Mouse (Mus musculus): ENCODE results near the gene Smcr8.

Gene Smcr8

DNA sequence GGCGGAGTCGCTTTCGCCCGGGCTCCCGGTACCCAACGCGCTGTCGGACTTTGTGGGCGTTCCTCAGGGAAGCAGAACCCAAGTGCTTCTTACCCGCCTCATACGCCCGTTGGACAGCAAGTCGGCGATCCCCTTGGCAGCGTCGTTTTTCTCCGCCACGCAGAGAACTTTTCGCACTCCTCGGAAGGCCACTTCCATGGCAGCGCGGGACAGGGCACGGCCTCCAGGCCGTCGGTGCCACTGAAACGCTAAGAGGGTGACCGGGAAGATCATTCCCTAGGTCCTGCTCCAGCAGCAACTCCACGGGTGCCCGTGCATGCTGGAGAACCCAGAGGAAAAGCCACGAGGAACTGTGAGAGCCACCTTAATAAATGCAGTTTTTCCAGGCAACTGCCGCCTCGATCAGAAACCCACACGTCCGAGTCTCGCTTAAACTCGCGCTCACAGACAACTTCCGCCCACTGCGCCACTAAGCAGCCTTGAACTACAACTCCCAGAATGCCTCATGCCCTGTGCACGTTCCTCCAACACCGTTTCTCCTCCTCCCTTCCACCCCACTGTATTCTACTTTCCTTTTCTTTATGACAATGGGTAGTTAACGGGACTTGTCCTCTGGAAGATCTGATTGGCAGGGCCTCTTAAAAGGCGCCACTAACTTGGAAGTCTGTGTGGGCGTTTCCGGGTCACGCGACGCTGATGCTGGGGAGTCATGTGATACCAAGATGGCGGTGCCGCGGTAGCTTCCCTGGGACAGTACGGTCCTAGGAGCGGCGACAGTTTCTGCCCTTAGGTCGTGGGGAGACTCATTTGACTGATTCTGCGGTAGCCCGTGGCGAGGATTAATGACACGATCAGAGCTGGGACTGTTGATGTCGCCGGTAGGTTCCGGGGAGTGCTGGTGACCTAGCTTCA is at the start of gene Smcr8, which contains the start of gene Top3a:
Gene Smcr8 (plus strand): TSS at position 696 of the 912 bp plus-strand sequence.
Gene Top3a (minus strand): TSS at position 537 of the 912 bp plus-strand sequence.
- peak; percentile 93 for DNase-seq (ENCODE audit: low spot score)

DNA sequence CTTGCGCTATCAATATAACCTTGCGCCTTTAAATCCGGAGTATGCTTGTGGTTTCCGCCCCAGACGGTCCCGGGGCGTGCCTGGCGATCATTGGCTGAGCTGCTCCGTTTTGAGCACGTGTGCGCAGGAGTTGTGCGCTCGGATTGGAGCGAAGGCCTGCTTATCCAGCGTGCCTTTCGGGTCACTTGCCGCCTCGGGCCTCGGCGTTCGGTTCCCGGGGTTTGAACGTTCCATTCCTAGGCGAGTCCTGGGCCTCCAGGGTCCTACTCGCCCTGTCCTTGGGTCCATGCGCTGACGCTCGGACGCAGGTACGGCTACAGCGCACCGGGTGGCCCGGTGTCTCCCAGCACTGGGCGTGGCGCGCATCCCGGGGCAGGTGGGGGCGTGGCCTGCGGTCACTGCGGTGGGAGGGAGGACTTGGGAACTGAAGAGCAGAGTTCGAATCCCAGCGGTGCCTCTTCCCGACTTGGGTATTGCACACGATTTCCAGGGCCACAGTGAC is 49.0 kb upstream of the Smcr8 start, which contains the start of gene Mief2:
Gene Mief2 (plus strand): TSS at position 139 of the 502 bp plus-strand sequence.
- peak; percentile 97 for DNase-seq (ENCODE audit: low spot score)

DNA sequence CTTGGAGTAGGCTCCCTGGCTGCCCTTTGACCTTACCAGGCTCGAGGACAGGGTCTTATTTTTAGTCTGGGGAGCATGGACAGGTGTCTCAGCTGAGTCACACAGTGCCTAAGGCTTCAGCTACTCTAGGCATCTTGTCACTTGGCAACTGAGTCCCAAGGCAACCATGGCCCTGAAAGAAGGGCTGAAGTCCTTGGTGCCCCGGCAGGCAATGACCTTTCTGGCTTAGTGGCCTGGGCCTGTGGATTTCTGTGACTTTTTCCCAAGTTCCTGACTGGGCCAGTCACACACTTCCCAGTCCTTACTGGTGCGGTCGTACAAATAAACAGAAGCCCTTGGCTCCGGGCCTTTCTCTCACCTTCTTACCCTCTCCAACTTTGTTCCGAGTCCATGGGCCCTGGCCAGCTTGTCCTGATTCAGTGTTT is 48.1 kb upstream of the Smcr8 start:
- peak; percentile 64 for DNase-seq (ENCODE audit: low spot score)

DNA sequence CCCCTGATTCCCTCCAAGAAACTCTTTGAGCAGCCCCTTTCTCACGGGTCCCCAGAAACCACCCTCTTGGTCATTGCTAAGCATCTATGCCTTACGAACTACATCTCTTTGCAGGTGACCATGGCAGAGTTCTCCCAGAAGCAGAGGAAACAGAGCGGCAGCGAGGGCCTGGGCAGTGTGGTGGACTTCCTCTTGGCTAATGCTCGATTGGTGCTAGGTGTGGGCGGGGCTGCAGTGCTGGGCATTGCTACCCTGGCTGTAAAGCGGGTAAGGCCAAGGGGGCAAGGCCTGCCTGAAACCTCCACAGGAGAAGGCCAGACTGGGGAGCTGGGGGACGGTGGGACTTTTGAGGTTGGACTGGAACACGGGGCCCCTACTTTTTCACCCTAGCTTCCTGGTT is 47.2 kb upstream of the Smcr8 start:
- DNase-seq (ENCODE audit: low spot score): peak; percentile 37

DNA sequence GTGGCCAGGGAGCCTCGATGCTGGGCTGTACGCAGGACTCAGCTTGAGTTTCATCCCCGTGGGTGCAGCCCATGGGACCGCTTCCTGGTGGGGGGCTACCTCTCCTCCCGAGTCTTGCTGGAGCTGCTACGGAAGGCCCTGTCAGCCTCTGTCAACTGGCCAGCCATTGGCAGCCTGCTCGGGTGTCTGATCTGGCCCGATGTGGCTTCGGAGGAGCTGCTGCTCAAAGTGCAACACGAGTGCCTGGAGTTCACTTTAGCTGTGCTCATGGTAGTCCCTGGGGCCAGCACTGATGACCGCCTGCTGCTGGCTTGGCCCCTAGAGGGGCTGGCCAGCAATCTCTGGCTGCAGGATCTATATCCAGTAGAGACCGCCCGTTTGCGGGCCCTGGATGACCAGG is 46.1 kb upstream of the Smcr8 start:
- no peak for DNase-seq (ENCODE audit: low spot score)

DNA sequence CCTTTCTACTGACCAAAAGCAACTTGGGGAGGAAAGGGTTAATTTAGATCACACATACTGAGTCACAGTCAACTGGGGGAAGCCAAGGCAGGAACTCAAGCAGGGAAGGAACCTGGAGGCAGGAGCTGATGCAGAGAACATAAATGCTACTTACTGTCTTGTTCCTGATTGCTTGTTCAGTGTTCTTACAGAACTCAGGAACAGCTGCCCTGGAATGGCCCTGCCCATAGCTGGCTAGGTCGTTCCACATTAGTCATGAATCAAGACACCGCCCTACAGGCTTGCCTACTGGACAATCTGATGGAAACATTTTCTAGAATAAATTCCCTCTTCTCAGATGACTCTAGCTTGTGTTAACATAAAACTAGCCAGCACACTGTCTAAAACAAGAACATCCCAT is 43.1 kb upstream of the Smcr8 start:
- no peak for DNase-seq (ENCODE audit: low spot score)

DNA sequence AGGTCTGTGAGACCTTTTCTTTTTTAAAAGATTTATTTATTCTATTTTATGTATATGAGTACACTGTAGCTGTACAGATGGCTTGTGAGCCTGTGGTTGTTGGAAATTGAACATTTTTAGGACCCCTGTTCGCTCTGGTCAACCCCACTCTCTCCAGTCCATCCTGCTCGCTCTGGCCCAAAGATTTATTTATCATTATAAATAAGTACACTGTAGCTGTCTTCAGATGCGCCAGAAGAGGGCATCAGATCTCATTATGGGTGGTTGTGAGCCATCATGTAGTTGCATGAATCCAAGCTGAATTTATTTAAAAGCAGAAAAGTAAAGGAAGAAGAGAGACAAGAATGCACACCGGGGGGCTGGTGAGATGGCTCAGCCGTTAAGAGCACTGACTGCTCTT is 42.1 kb upstream of the Smcr8 start:
- DNase-seq (ENCODE audit: low spot score): no peak

DNA sequence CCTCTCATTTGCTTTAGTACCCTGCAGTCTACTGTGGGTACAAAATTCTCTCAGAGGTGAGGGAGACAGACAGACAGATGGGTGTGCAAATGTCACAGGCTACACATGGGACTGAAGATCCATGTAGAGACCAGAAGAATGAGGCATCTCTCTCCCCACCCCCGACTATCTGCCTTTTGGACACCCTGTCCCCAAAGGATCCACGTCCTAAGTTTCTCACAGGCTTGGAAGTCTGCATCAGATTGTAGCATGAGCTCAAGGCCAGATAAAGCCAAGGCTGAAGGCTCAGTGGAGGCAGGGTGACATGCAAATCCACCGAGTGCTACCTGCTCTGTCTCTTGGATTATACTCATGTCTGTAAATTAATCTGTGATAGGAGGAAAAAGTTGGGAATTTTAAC is 40.8 kb upstream of the Smcr8 start:
- no peak for DNase-seq (ENCODE audit: low spot score)

DNA sequence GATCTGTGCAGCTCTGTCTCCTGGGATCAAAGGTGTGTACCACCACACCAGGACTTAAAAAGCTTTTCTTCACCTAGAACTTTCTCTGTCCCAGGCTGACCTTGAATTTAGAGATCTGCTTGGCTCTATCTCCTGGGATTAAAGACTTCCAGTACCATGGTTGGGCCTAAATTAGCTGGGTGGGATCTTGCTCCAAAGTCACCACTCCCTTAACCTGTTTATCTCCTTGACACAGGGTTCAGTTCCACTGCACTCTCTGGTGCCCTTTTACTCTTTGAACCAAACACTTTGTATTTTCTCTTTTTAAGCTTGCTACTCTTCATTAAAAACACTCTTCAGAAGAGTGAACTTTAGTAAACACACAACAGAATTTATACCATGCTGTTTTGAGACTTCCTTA is 39.9 kb upstream of the Smcr8 start:
- DNase-seq (ENCODE audit: low spot score): no peak

DNA sequence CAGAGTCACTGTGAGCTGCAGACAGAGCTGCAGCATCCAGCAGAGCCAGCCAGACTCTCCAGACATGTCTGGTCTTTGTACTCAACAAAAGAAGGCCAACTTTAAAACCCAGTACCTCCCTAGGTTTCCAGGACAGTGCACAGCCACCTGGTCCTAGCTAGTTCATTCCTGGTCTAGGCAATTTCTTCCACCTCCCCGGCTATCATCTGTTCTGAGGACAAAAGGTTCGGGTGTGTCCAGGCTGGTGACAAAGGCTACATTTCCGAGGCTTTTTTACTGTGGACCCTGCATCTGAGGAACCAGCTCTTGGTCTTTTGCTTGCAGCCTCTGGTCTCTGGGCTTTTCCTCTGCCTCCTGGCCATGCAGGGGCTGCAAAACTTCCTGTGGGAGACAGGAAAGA is 37.0 kb upstream of the Smcr8 start:
- no peak for DNase-seq (ENCODE audit: low spot score)

DNA sequence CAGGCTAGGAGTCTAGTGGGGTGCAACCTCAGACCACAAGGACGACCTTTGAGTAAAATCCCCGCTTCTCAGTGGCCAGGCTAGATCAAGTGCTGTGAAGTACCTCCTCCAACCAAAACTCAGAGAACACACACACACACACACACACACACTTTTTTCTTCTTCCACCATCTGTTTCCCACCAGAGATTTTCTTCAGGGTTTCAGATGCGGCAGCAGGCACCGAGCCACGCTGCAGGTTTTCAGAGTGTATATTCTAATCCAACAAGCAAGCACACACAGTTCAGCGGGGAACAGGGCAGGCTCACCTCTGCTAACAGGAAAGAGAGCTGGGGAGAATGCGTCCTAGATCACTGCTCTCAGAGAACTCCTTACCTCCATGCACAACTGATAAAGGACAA is 21.8 kb upstream of the Smcr8 start:
- no peak for DNase-seq (ENCODE audit: low spot score)

DNA sequence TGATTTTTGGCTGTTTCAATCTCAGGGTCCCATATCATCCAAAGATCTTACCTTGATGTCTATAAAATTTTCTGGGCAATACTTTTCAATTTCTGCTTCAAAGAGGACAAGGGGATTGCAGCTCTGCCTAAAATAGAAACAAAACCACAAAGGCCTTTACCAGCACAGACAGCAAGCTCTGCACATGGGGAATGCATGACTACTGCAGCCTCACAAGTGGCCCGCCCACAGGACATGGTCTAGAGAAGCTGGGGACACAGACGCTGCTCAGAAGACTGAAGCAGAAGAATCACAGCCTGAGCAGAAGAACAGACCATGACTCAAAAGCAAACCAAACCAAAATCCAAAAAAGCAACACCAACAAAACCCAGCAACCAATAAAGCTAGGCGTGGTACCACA is 15.6 kb upstream of the Smcr8 start:
- DNase-seq (ENCODE audit: low spot score): no peak

DNA sequence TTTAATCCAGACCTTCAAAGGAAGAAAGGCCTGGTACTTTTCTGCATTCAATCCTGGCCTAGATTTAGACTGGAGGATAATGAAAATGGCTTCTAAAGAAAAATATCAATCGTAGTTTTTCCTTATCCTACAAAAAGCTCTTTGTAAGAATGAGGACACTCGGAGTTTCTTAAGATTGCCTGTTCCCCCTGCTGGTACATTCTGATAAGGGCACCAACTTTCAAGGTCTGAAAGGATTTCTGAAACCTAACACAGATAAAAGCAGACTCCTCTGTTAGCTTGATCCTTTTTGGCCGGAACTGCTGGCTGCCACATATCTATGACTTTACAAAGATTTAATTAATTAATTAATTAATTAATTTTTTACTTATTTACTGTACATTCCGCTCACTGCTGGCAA is 10.4 kb upstream of the Smcr8 start:
- DNase-seq (ENCODE audit: low spot score): no peak

DNA sequence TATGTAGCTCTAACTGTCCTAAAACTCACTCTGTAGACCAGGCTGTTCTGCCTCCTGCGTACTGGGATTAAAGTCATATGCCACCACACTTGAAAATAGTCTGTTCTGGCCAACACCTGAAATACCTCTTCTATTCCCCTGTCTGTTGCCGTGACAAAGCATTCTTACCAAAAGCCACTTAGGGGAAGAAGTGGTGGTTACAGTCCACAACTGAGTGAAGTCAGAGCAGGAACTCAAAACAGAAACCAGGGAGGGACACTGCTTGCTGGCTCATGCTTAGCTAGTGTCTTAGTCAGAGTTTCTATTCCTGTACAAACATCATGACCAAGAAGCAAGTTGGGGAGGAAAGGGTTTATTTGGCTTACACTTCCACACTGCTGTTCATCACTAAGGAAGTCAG is 8.0 kb upstream of the Smcr8 start:
- peak; percentile 48 for DNase-seq (ENCODE audit: low spot score)

DNA sequence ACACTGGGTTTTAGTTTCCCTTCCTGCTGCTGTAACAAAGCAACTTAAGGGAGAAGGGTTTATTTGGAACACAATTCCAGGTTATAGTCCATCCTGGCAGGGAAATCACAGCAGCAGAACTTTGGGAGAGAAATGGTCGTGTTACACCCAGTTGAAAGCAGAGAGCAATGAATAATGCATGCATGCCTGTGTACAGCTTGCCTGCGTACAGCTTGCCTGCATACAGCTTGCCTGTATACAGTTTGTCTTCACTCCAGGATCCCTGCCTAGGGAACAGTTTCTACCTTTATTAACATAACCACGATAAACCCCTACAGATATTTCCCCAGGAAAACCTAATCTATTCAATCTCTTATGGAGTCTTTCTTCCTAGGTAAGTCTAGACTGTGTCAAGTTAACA is 6.5 kb upstream of the Smcr8 start:
- DNase-seq (ENCODE audit: low spot score): no peak

DNA sequence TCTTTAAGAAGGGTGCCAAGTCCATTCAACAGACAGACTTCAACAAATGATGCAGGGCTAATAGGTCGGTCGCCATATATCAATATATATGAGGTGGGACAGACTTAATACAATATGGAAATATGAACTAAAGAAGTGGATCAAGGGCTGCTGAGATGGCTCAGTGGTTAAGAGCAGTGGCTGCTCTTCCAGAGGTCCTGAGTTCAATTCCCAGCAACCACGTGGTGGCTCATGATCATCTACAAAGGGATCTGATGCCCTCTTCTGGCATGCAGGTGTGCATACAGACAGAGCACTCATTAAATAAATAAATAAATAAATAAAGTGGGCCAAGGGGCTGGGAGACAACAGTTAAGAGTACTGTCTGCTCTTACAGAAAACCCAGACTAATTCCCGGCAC is 5.2 kb upstream of the Smcr8 start:
- no peak for DNase-seq (ENCODE audit: low spot score)

DNA sequence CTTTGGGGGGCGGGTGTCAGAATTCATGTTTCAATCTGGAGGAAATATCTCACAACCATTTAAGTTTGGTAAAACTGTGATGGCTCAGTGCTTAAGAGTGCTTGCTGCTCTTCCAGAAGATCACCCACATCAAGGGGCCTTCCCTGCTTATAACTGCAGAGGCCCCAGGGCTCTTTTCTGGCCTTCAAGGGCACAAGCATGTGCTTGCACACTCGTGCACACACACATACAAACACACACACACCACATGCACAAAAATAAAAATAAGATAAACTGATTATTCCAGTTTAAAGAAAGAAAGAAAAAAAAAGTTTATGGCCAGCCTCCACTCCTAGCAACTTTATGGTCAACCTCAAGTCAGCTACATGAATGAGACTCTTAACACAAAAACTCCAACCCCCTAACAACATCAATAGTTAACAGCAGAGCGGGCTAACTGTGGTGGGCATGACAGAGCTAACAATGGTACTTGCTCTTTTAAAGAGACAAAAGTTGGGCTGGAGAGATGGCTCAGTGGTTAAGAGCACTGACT is 3.1 kb upstream of the Smcr8 start:
- no peak for DNase-seq (ENCODE audit: low spot score)

DNA sequence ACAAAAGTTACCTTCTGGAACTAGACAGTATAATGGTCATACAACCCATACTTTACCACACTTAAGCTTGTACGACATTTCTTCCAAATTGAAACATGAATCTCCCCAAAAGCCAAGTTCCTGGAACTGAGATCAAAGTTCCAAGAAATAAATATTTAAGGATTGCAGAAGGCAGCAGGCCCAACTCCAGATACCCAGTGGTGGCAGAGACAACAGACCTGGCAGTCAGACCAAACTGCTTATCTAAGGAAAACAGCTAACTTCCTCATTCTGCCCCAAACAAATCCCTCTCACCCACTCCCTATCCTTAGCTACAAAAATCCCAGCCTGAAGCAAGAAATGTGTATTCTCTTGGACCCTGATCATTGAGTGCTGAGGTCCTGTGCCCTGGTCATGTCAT is 2.5 kb upstream of the Smcr8 start:
- DNase-seq (ENCODE audit: low spot score): no peak

DNA sequence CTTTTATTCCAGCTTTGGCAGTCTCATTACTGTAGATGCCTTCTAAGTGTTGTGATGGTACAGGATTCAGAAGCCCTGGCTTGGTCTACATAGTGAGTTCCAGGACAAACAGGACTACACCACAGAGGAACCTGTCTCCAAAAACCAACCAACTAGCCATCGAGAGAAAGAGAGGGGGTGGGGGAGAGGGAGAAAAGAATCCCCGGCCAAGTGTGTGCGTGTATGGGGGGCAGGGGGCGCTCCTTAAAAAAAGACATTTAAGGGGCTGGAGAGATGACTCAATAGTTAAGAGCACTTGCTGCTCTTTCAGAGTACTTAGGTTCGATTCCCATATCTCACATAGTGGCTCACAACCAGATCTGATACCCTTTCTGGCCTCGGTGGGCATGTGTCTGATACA is 1.7 kb upstream of the Smcr8 start:
- DNase-seq (ENCODE audit: low spot score): no peak

DNA sequence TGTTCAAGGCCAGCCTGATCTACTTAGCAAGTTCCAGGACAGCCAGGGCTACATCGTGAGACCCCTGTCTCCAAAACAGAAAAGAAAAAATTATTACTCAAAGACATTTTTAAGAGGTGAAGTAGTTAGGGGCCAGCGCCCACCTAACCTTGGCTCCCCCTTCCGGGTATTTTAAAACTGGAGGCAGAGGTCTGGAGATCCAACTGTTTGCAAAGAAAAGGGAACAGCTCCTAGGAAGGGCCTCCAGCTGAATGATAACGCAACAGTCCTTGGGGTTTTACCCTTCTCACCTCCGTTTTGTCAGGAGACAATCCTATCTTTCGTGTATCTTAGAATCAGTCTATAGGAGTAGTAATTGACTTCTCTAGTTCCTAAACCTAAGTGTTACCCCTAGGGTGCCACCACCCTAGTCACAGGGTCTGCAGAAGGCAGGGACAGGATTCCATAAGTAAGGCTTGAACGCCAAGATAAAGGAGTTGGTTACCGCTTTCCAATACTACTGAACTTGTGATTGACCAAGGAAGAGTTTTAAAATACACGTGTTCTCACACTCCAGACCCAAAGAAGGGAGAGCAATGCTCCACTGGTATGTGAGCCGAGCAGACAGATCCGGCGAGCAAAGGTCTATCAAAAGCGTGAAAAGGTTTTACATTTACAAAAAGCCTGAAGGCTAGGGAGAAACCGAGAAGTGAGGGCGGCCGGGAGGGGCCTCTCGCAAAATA is 1.1 kb upstream of the Smcr8 start:
- DNase-seq (ENCODE audit: low spot score): no peak

DNA sequence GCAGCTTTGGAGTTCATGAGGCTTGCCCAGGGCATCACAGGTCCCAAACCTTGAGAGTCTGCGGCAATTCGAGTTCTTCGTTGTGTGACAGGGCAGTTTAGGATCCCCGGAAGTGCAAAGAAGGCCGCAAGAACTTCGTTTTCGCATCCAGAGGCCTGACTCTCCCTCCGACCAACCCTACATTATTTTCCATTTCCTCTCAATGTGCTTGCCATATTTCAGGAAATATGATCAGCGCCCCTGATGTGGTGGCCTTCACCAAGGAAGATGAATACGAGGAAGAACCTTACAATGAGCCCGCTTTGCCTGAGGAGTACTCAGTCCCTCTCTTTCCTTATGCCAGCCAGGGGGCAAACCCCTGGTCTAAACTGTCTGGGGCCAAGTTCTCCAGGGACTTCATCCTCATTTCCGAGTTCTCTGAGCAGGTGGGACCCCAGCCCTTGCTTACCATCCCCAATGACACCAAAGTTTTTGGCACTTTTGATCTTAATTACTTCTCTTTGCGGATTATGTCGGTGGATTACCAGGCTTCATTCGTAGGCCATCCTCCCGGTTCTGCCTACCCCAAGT is 562 bp downstream of the Smcr8 start:
- no peak for DNase-seq (ENCODE audit: low spot score)

DNA sequence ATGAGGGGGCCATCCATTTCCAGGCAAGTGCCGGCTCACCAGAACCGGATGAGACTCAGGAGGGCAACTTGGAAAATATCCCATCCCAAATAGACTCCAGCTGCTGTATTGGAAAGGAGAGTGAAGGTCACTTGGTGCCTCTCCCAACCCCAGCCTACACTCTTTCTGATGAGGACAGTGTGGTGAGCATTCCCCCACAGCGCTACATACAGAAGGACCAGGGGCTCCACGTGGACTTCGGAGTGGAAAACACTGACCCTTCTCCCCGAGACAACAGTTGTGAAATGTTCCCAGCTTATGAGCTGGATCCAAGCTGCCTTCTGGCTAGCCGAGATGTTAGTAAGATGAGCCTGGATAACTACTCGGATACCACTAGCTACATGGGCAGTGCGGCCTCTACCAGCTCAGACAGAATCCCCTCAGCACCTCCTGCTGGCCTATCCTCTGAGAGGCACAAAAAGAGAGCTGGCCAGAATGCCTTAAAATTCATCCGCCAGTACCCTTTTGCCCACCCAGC is 2.4 kb downstream of the Smcr8 start:
- no peak for DNase-seq (ENCODE audit: low spot score)

Data from lung, postnatal 25 days (tissue).